Mouse (Mus musculus): ENCODE data around the gene Safb.

GRCm38 (mm10) chr17:56544699-56545387 is 39.8 kb upstream of the Safb start:
- no peak for TF ChIP-seq POLR2A (IDR thresholded peaks at IDR 0.05; ENCODE audit: low read depth, low read length)
- no peak for TF ChIP-seq CTCF (IDR thresholded peaks at IDR 0.05; ENCODE audit: extremely low read depth, insufficient read depth, insufficient read length, insufficient replicate concordance)

Data from spleen, adult 2 months (tissue).